Mouse (Mus musculus) lung, adult 18-20 months (tissue): ENCODE measurements at regions not wholly inside any gene's neighbourhood (a gene's known extent, or its start where the extent isn't known, plus 50 kb on each side); places are given as distances from the start of the nearest gene placed in this dataset.

Experiments used
- DNase-seq, 2 experiments: peaks; one replicate each; pipeline ENCODE4 v3.0.0; 2022; ENCODE audit warnings: mixed read lengths in 2 of 2

- no peak for DNase-seq
Measured at GRCm38 (mm10) chr5:106392213-106392612, 65.8 kb downstream of the Barhl2 start.

DNA sequence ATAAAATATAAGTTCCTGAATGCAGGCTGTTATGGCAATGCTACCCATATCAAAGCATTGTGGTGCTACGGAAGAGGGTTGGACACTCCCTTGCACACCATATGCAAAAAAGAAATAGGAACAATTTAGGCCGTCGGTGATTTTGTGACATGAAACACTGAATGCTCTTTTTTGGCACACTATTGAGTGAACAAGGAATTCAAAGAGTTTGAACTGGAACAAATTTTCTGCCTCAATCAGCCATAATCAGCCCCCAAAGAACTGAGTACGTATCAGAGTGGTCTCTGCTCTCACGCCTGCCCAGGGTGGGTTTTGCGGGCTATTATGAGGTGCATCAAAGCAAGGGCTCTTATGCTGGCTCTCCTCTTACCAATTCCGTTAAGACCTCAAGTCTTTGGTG is 71.3 kb downstream of the Barhl2 start:
- no peak for DNase-seq

DNA sequence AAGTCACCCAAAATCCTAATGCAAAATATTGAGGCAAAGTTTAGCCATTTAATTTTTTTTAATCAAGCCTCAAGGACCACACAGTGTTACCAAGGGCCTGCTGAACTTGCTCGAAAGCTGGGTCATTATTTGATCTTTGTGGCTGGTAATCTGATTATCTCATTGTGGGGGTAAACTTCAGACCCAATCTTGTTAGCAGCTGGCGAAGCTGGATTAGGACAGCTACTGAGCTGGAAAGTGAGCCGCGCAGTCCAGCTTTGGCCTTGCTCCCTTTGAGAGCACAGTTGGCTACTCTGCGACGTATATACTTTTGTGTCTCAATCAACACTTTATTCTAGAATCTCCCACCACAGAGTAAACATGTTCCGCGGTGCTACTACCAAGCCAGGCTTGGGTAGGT is 72.1 kb downstream of the Barhl2 start:
- no peak for DNase-seq

GRCm38 (mm10) chr5:106385219-106385618 is 72.7 kb downstream of the Barhl2 start:
- no peak for DNase-seq

GRCm38 (mm10) chr5:106384138-106384770 is 73.7 kb downstream of the Barhl2 start:
- no peak for DNase-seq

- DNase-seq = no peak
Measured at GRCm38 (mm10) chr5:106381919-106382318, 76.0 kb downstream of the Barhl2 start.

DNA sequence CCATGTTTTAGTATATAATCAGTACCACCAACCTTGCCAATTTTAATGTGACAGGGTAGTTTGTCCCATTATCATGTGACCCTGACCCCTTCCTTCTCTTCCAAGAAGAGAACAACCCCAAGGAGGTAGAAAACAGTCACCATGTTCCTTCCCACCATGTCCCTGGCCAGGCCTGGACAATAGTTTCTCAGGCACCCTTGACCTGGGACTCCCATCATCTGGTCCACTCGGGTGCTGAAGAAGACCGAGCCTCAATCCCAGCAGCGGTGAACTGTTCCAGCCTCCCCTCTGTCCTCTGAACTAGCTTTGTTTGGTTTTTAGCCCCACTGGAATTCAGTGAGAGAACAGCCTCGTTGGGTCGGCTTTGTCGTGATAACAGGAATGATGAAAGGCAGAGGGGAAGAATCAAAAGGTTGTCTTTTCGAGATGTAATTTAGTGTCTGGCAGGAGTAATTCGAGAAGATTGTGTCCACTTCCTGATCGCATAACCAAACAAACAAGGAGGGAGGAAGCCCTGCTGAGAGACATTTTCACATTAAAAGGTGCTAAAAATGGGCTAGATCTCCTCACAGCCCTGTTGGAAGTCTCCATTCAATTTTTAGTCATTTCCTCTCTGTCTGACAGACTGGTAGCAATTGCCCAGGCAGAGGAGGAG is 77.2 kb downstream of the Barhl2 start:
- DNase-seq = no peak

- no peak for DNase-seq
Measured at GRCm38 (mm10) chr5:106376781-106377525, 81.0 kb downstream of the Barhl2 start.

GRCm38 (mm10) chr5:106367831-106368230 is 90.1 kb downstream of the Barhl2 start:
- DNase-seq = no peak

- no peak for DNase-seq
Measured at GRCm38 (mm10) chr5:106367312-106367711, 90.7 kb downstream of the Barhl2 start.

- no peak for DNase-seq
Measured at GRCm38 (mm10) chr5:106366006-106366405, 92.0 kb downstream of the Barhl2 start.

- no peak for DNase-seq
Measured at GRCm38 (mm10) chr5:106365094-106365493, 92.9 kb downstream of the Barhl2 start.

DNA sequence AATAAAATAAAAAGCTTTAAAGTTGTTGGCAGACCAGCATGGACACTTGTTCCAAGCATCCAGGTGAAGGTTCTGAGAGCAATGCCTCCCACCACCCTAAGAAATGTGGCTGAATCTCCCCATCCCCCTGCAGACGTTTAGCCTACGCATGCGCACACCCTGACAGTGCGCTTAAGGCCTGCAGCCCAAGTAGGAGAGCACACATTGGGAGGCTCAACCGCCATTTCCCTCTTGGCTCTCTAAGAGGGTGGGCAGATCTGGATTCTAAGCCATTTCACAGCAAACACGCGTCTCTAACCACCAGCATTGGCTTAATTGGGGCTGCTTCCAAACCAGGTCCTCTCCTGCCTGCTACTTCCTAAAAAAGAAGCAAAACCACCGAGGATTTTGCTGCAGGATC is 106.6 kb downstream of the Barhl2 start:
- DNase-seq = no peak

- no peak for DNase-seq
Measured at GRCm38 (mm10) chr5:106349851-106350515, 108.0 kb downstream of the Barhl2 start.

GRCm38 (mm10) chr5:106344308-106344707 is 113.7 kb downstream of the Barhl2 start:
- no peak for DNase-seq

- DNase-seq = no peak
Measured at GRCm38 (mm10) chr5:106343601-106344000, 114.4 kb downstream of the Barhl2 start.

DNA sequence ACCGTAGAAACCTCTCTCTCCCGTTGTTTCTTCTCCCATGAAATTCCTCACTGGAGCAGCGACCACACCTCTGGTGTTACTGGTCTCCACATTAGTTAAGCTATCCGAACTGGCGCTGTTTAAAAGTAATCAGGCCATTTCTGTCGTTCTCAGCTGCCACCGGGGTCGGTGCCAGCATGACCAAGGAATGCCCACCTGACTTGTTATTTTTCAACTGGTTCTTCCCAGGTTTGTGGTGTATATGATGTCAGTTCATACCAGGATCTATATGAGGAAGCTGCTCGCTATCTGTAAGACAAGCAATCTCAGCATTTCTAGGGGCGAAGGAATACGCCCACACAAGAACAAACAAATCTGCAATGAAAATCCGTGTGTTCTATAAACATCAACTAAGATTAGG is 116.6 kb downstream of the Barhl2 start:
- DNase-seq = no peak

GRCm38 (mm10) chr5:106335639-106336038 is 122.3 kb downstream of the Barhl2 start:
- no peak for DNase-seq

- no peak for DNase-seq
Measured at GRCm38 (mm10) chr5:106327592-106328150, 130.3 kb downstream of the Barhl2 start.

GRCm38 (mm10) chr5:106322574-106323215 is 135.3 kb downstream of the Barhl2 start:
- no peak for DNase-seq

GRCm38 (mm10) chr5:106321426-106321825 is 136.5 kb downstream of the Barhl2 start:
- DNase-seq = no peak

GRCm38 (mm10) chr5:106321023-106321422 is 136.9 kb downstream of the Barhl2 start:
- no peak for DNase-seq

- DNase-seq = no peak
Measured at GRCm38 (mm10) chr5:106320039-106320438, 137.9 kb downstream of the Barhl2 start.
